Mouse (Mus musculus): ENCODE measurements around the gene Pdgfra.

Gene Pdgfra

GRCm38 (mm10) chr5:75209966-75210365, 57.9 kb downstream of the Pdgfra start:
- DNase-seq (ENCODE audit: low spot score): peak; percentile 1

GRCm38 (mm10) chr5:75214520-75214919, 62.4 kb downstream of the Pdgfra start:
- DNase-seq (ENCODE audit: low spot score): no peak

GRCm38 (mm10) chr5:75214929-75215328, 62.8 kb downstream of the Pdgfra start:
- DNase-seq (ENCODE audit: low spot score): no peak

GRCm38 (mm10) chr5:75215678-75216256, 63.7 kb downstream of the Pdgfra start:
- no peak for DNase-seq (ENCODE audit: low spot score)

- no peak for DNase-seq (ENCODE audit: low spot score)
Measured at GRCm38 (mm10) chr5:75221610-75222009, 69.5 kb downstream of the Pdgfra start.

- DNase-seq (ENCODE audit: low spot score): no peak
Measured at GRCm38 (mm10) chr5:75222491-75223265, 70.6 kb downstream of the Pdgfra start.

GRCm38 (mm10) chr5:75238363-75238762, 86.3 kb downstream of the Pdgfra start:
- no peak for DNase-seq (ENCODE audit: low spot score)

GRCm38 (mm10) chr5:75238928-75239777, 87.1 kb downstream of the Pdgfra start:
- no peak for DNase-seq (ENCODE audit: low spot score)

GRCm38 (mm10) chr5:75247070-75247740, 95.1 kb downstream of the Pdgfra start:
- DNase-seq (ENCODE audit: low spot score): no peak
